Mouse (Mus musculus) thymus, postnatal 14 days (tissue): ENCODE measurements at regions not wholly inside any gene's neighbourhood (a gene's known extent, or its start where the extent isn't known, plus 50 kb on each side); places are given as distances from the start of the nearest gene placed in this dataset.
"Not testable (repeated sequence)": the region's sequence is repeated elsewhere in the genome, so short reads cannot be mapped to it uniquely, and the experiment has no call there.

Experiments used
- DNase-seq: peaks from one replicate; pipeline ENCODE4 v3.0.0; 2021

GRCm38 (mm10) chr13:57169621-57170020, 273.8 kb upstream of the Trpc7 start:
- no peak for DNase-seq

- DNase-seq, result no peak
These were observed 269.6 kb upstream of the Trpc7 start for GRCm38 (mm10) chr13:57165367-57165766.

- DNase-seq, result no peak
These were observed 257.0 kb upstream of the Trpc7 start for GRCm38 (mm10) chr13:57152787-57153186.

GRCm38 (mm10) chr13:57147623-57148022, 251.8 kb upstream of the Trpc7 start:
- no peak for DNase-seq

GRCm38 (mm10) chr13:57146708-57147107, 250.9 kb upstream of the Trpc7 start:
- DNase-seq, result no peak

GRCm38 (mm10) chr13:57145782-57146181, 250.0 kb upstream of the Trpc7 start:
- no peak for DNase-seq

GRCm38 (mm10) chr13:57142851-57143250, 247.1 kb upstream of the Trpc7 start:
- no peak for DNase-seq

- no peak for DNase-seq
These were observed 246.6 kb upstream of the Trpc7 start for GRCm38 (mm10) chr13:57142441-57142840.

- no peak for DNase-seq
These were observed 220.1 kb upstream of the Trpc7 start for GRCm38 (mm10) chr13:57115936-57116335.

GRCm38 (mm10) chr13:57107956-57108355, 212.2 kb upstream of the Trpc7 start:
- DNase-seq, result no peak

GRCm38 (mm10) chr13:57099601-57100000, 203.8 kb upstream of the Trpc7 start:
- DNase-seq, result no peak

- no peak for DNase-seq
These were observed 196.1 kb upstream of the Trpc7 start for GRCm38 (mm10) chr13:57091886-57092285.

GRCm38 (mm10) chr13:57089381-57090075, 193.7 kb upstream of the Trpc7 start:
- no peak for DNase-seq

- no peak for DNase-seq
These were observed 192.2 kb upstream of the Trpc7 start for GRCm38 (mm10) chr13:57087966-57088365.

- no peak for DNase-seq
These were observed 191.6 kb upstream of the Trpc7 start for GRCm38 (mm10) chr13:57087398-57087797.

GRCm38 (mm10) chr13:57083751-57084150, 188.0 kb upstream of the Trpc7 start:
- DNase-seq, result no peak

GRCm38 (mm10) chr13:57070479-57070878, 174.7 kb upstream of the Trpc7 start:
- no peak for DNase-seq

- no peak for DNase-seq
These were observed 165.9 kb upstream of the Trpc7 start for GRCm38 (mm10) chr13:57061656-57062055.

- no peak for DNase-seq
These were observed 165.3 kb upstream of the Trpc7 start for GRCm38 (mm10) chr13:57061074-57061473.

GRCm38 (mm10) chr13:57056786-57057185, 161.0 kb upstream of the Trpc7 start:
- DNase-seq, result no peak

GRCm38 (mm10) chr13:57055409-57056195, 159.8 kb upstream of the Trpc7 start:
- no peak for DNase-seq

GRCm38 (mm10) chr13:57053361-57053760, 157.6 kb upstream of the Trpc7 start:
- DNase-seq, result no peak

GRCm38 (mm10) chr13:57046130-57046529, 150.3 kb upstream of the Trpc7 start:
- not testable (repeated sequence) for DNase-seq

GRCm38 (mm10) chr13:57044455-57044854, 148.7 kb upstream of the Trpc7 start:
- DNase-seq, result no peak
